Mouse (Mus musculus): ENCODE measurements around the gene Pam.

Pam gene

GRCm38 (mm10) chr1:98080431-98080830 is 15.0 kb downstream of the Pam start:
- no peak for DNase-seq (ENCODE audit: low spot score in 2 of 2)

DNA sequence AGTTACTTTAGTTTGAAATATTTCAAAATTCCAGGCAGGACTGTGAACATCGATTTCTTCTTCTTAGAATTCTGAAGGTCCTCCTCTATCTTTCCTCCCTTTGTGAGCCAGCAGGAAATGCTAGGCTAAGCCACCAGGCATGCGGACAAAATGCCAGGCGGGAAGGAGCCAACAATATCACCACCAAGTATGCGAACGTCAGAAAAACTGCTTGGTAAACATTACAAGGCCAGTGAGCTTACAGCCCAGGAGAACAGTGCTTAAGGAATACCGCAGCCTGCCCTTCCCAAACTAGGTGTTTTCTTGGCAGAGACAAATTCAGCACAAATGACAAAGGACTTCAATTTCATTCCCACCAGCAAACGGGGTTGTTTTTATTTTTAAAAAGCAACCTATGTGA is 15.8 kb downstream of the Pam start:
- no peak for DNase-seq (ENCODE audit: low spot score in 2 of 2)

GRCm38 (mm10) chr1:98078735-98079134 is 16.7 kb downstream of the Pam start:
- DNase-seq (ENCODE audit: low spot score in 2 of 2) = no peak

GRCm38 (mm10) chr1:98073826-98074225 is 21.6 kb downstream of the Pam start:
- no peak for DNase-seq (ENCODE audit: low spot score in 2 of 2)

- DNase-seq (ENCODE audit: low spot score in 2 of 2) = no peak
Observed at GRCm38 (mm10) chr1:98073127-98073526, 22.3 kb downstream of the Pam start.

- DNase-seq (ENCODE audit: low spot score in 2 of 2) = no peak
Observed at GRCm38 (mm10) chr1:98072045-98072444, 23.4 kb downstream of the Pam start.

GRCm38 (mm10) chr1:98071436-98071835 is 24.0 kb downstream of the Pam start:
- DNase-seq (ENCODE audit: low spot score in 2 of 2) = no peak

DNA sequence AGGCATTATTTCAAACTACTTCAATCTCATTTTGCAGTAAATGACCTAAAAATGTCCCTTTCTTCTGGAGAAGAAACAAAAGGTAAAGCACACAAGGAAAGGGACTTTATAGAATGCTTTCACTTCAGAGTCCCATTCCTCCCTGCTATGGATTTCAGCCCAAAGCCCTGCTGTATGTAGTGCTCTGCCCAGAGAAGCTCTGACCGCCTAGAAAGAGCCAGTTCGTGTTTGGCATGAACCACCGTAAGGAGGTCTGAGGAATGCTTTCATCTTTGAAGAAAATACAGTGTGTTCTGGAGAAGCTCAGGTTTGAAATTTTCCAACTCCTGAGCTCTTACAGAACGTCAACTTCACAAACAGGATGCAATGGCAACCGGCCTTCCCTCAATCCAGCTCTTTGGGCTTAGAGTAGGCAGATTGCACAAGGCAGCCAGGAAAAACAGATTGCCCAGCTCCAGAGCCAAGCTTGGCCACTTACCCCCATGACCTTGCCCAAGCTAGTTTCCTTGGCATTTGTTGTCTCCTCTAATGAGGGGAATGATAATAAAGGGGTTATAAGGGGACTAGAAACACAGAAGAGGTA is 24.6 kb downstream of the Pam start:
- no peak for DNase-seq (ENCODE audit: low spot score in 2 of 2)

DNA sequence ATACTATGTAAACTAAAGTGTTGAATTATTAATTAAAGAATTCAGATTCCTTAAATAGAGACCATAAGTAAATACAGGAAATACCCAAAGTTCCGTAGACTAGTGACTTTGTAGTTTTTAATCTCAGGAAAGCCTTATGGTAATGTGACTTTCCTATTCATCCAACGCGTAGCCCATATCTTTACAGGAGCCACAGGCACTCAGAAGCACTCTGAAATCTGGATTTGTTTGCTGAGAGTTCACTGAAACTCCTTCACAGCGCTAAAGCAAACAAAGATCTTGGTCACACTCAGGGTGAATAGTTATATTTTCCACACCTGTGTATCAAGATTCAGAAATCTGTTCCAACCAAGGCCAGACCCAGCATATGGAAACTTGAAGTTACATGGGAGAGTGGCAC is 27.3 kb downstream of the Pam start:
- no peak for DNase-seq (ENCODE audit: low spot score in 2 of 2)

DNA sequence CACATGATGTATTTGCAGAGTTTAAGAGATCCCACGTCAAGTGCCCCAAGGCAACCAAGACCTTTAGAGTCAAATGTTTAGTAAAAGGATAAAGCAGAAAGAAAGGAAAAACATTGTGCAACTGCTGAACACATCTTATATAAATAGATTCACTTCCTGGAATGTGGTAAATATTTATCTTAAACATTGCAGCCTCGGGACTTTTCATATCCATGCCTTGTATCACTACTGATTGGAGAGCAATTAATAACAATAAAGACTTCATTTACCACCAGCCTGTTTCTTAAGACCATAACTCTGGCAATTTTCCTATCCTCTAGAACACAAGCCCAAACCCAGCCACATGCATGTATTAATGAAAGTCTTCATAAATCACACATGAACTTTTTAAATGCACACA is 33.4 kb downstream of the Pam start:
- no peak for DNase-seq (ENCODE audit: low spot score in 2 of 2)

DNA sequence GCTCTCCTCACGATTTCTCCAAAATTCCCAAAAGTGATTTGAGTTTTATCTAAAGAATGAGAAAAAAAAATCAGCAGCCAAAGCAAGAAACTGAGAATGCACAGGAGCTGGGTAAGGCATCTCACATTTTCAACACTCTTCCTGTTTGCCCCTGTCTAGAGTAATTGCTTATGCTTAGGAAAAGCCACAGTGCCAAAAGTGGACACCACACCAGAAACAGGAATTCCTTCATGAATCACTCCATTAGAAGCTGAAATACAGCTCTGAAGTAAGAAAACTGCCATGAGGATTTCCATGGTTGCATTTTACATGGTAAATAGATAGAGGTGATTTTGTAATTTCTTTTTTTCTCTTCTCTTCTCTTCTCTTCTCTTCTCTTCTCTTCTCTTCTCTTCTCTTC is 36.0 kb downstream of the Pam start:
- DNase-seq (ENCODE audit: low spot score in 2 of 2) = no peak

- no peak for DNase-seq (ENCODE audit: low spot score in 2 of 2)
Observed at GRCm38 (mm10) chr1:98056996-98057945, 38.2 kb downstream of the Pam start.

DNA sequence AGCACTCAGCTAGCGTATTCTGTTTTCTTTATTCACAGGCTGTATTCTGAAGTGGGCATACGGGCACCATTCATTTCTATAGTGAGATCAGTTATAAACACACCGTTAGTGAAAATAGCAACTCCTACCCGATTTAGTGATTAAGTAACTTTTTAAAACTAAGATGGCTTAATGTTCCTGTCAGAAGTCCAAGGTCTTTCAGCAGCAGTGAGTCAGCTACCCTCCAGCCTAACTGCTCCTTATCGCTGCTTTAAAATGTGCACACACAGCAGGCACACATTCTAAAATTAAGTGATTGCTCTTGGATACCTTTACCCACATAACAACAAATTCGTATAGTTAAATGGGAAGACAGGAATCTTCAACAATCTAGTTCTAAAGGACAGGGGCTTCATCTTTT is 39.2 kb downstream of the Pam start:
- no peak for DNase-seq (ENCODE audit: low spot score in 2 of 2)

DNA sequence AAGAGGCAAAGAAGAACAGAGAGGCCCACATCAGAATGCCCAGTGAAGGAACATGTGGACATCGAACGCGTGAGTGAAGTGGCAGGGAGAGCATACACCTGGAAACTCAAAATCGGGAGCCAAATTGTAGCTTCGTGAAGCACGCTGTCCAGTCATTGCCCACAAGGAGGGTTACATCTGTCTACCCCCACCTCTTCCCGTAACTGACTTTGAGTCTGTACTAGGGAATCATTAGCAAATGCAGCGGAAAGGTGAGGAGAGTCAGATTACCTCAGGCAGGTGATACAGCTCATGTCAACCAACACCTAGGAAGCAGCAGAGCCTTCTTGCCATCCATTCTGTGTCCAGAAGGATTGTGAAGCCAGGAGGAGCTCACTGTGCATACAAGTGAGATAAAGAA is 39.9 kb downstream of the Pam start:
- no peak for DNase-seq (ENCODE audit: low spot score in 2 of 2)

DNA sequence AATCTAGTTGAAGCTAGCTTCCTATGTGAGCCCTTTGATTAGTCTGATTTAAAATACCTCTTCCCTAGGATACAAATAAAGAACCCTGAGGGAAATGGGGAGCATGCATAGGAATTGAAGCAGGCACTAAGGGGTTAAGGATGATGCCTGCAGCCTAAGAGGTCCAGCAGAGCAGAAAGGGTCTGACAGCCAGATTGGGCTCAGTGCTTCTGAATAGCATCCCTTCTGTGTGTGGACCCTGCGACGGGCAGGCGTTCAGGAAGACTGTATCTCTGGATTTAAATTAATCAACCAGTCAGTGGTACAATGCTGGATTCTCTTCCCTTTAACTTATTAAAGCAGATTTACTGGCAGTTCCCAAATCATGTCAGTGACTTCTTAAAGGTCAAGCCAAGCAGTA is 41.5 kb downstream of the Pam start:
- DNase-seq (ENCODE audit: low spot score in 2 of 2) = no peak

GRCm38 (mm10) chr1:98053447-98053846 is 42.0 kb downstream of the Pam start:
- DNase-seq (ENCODE audit: low spot score in 2 of 2) = no peak

DNA sequence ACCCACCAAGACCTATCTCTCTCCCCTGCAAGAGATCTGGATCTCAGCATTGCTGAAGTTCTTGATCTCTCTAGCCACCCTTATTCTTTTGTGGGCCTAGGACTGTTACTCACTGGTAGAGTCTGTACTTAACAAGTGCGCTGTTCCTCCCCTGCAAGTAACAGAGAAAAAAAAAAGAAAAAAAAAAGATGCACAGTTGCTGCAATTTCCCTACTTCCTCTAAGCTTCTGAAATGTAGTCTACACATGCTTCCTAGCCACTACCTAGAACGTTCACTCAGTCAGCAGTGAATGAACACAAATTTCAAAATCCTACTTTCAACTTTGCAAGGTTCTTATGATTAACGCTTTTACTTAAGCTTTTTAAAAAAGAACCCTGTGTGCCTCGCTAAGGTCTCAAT is 42.7 kb downstream of the Pam start:
- DNase-seq (ENCODE audit: low spot score in 2 of 2) = no peak

GRCm38 (mm10) chr1:98051039-98051438 is 44.4 kb downstream of the Pam start:
- DNase-seq (ENCODE audit: low spot score in 2 of 2) = no peak

DNA sequence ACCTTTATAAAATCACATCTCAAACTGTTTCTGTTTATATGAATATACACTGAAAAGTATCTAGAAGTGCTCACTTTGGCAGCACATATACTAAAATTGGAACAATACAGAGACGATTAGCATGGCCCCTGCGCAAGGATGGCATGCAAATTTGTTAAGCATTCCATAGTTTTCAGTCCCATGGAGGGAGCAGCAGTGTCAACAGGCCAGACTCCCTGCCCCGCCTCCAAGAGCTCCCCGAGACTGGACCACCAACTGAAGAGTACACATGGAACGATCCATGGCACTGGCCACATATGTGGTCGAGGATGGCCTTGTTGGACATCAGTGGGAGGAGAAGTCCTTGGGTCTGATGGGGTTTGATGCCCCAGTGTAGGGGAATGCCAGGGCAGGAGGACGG is 45.7 kb downstream of the Pam start:
- DNase-seq (ENCODE audit: low spot score in 2 of 2) = no peak

DNA sequence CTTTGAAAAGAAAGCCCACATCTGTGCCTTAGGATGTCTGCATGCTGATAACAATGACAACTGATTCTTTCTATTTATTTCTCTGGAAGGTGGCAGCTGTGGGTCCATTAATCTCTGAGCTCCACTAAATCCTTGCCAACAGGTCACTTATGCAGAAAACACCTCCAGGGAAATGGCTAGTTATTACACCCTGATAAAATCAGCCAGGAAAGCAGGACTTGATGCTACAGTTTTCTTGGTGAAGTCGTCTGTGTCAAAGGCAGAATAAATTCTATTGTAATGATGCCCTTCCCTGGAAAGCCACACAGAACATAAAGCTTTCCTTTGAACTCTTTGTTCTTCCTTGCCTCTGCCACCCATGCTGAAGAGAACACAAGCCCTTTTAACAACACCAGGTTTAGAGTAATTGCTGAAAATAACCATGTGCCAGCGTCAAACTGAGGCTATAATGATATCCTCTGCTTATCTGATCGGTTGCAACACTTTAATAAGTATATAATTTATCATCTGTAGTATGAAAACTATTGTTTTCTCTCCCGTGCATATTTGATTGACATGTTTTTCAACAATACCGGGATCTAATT is 47.1 kb downstream of the Pam start:
- no peak for DNase-seq (ENCODE audit: low spot score in 2 of 2)

DNA sequence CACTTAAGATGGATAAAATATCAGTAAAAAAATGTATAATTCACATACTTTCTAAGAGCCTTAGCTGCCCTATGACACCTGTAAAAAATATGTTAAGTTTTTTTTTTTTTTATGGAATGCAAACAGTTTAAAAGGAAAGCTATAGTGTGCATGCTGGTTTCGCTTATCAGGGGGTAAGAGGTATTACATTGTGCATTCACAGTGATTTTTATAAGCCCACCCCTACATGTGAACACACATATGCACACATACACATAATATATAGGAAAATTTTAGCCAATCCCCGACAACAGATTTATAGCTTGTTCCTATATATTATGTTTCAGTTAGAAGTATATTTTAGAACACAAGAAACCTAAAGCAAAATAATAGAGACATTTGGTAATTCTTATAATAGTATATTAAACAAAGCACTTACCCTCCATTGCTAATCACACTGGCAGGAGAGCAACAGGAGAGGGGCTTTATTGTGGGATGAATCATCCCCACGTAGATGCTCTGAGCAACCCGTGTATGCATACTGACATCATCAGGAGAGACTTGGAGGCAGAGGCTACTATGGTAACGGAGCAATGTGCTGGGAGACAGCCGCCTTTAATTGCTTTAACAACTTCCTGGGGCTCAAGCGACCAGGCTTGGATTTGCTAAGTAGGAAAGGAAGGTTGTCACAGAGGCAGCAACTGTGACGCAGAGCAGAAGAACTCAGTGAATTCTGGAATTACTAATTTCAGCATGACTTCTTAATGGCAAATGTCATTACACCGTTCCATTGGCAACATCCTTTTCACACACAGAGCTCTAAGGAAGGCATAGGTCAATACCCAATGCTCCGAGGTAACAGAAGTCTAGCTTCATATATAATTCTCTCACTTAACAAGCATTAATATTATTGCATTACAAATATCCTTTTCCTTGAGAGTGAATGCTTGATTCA is 47.9 kb downstream of the Pam start:
- peak; percentile 69 to 84 for DNase-seq (ENCODE audit: low spot score in 2 of 2)

DNA sequence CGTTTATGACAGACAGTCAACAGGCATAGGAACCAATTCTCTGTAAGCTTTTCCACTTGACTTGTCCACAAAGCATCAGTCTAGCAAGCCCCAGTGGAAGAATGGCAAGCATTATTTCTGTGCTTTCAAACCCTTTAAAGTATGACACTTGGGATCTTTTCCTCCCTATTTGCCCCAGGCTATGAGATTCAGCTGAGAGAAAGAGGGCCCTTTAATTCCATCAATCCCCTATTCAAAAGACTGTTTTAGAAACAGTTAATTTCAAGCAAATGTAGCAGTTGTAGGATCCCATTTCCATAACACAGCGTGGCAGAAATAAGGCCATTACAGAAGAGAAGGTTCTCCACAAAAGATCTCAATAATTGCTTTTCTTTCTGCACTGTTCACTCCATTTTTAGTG is 53.0 kb downstream of the Pam start:
- DNase-seq (ENCODE audit: low spot score in 2 of 2) = no peak
